Mouse (Mus musculus): ENCODE results near the gene Mark3.

DNA sequence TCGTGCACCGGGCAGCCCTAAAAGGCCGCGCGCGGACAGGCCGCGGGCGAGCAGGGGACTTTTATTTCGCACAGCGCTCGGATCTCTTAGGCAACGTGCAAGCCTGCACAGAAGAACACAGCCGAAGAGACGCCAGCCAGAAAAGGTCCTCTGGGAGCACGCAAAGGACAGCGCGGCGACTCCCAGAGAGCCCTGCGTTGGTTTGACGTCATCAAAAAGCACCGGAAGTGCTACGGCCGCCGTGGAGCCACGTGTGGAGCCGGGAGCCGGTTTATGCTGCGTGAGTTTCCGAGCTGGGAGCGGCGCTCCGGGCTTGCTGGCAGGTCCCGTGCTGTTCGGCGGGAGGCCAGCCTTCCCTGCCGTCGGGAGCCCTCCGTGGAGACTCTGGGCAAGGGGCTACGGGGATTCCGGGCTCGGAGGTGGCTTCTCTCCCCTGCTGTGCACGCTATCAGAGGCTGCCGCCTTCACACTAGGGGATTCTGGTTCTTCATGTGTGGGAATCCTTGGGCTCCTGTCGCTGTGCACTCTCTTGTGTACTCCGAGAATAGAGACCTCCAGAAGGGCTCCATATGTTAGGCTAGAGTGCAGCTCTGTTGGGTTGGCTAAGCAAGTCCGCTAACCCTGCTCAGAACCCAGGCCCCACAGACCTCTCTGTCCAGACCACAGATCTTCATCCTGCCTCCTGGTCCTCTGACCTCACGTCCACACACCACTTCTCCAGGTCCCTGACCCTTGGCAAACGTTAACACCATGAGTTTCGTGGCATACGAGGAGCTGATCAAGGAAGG, 103.8 kb downstream of the Mark3 start, which contains the start of gene Trmt61a:
- TF ChIP-seq CTCF (conservative IDR thresholded peaks at IDR 0.05; ENCODE audit: low read length) (no peak), POU5F1 (IDR thresholded peaks at IDR 0.05; ENCODE audit: borderline replicate concordance, low read length) (no peak)

Measured in E14TG2a.4 (cell line).